Mouse (Mus musculus): ENCODE measurements around the gene Itgbl1.

DNA sequence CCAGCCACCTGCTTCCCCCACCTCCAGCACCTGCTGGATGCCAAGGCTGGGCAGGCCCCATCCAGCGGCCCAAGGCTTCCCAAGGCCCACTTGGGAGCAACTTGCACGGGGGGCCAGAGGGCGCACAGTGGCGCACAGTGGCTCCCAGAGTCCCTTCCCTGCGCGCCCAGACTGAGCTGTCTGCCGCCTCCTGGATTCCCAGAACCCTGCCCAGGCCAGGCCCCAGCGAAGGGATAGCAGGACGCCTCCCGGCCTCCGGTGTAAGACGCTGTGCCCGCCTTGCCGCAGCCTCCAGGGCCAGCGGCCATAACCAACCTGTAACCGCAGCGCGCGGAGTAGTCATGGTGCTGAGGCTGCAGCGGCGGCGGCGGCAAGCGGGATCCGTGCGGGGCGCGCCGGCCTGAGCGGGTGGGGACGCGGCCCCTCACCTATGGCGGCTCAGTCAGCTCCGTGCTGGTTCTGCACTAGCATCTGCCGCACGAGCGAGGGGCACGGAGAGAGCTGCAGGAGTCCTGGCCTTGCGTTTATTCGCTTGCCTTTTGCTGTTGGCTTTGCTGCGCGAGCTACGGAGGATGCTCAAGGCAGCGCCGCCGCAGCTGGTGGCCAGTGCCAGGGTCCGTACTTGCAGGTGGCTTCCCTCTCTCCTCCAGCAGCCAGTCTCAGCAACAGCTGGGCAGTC is 33.1 kb upstream of the Itgbl1 start, which contains the start of gene Nalcn:
- TF ChIP-seq POLR2A (IDR thresholded peaks at IDR 0.05; ENCODE audit: insufficient read length, low read depth) (no peak), MAX (IDR thresholded peaks at IDR 0.05; ENCODE audit: low read depth) (no peak)

Measured in myocyte (in vitro differentiated cells).